Mouse (Mus musculus): ENCODE data around the gene Nsun2.

- TF ChIP-seq EP300 (IDR thresholded peaks at IDR 0.05; ENCODE audit: low read depth) (no peak), CTCF (IDR thresholded peaks at IDR 0.05; ENCODE audit: low read depth) (no peak)
Observed at GRCm38 (mm10) chr13:69586337-69586736, 52.8 kb downstream of the Nsun2 start.
